Mouse (Mus musculus): ENCODE measurements around the gene Foxp4.
A peak's percentile ranks its signal among the peaks of the same experiment; 100 is the strongest.
"Not testable (repeated sequence)": the region's sequence is repeated elsewhere in the genome, so short reads cannot be mapped to it uniquely, and the experiment has no call there.

Foxp4 gene

DNA sequence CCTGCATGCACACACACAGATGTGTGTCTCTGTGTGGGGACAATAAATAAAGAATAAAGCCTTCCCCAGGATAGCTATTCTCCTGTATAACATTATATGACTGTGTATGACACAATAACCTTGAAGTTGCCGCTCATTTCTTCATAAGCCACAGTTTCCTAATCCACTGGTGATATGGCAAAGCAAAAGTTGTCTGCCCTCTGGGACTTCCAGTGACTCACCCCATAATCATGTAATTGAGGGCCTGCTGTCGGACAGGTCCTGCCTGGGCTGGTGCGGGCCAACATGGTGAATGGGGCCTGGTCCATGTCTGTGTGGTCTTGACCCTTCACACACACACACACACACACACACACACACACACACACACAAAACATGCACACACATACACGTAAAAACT, 70.7 kb downstream of the Foxp4 start:
- no peak for DNase-seq (ENCODE audit: low spot score in 2 of 2)

DNA sequence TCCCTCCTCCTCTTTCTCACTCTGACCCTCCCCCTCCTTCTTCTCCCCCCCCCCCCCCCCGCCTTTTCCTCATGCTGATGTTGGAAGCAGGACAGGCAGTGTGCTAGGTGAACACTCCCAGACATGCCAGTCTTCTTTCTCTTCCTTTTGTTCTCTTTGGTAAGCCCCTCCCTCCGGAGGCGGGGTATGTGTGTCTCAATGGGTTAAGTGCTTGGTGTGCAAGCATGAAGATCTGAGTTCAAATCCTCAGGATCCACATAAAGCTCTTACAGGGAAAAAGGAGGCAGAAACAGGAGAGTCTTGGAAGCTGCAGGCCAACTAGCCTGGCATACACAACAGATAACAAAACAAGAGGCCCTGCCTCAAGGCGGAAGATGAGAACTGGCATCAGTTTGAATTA, 71.1 kb downstream of the Foxp4 start:
- no peak for DNase-seq (ENCODE audit: low spot score in 2 of 2)

DNA sequence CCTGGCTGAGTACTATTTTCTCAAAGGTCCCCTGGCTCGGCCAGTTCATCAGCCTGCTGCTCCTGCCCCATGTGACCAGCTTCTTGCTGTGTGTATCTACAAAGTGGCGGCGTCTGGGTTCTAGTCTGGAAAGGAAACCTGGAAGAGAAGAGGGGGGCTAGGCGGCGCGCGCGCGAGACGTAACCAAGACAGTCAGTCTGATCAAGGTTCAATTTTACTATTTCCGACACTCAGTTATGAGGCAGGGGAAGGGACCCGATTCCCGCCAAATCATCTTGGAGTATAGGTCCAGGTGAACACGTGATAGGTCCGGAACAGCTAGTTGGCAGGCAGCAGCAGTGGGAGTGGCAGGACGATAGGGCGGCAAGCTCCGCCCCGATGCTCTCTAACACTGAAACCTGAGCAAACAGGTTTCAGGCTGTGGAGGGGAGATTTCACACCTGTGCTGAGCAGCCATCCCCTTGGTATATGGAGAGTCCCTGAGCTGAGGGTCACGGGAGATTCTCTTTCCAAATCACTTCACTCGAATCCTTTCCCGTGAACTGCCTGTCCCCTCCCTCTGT, 72.6 kb downstream of the Foxp4 start:
- not testable (repeated sequence) for DNase-seq (ENCODE audit: low spot score in 2 of 2)

DNA sequence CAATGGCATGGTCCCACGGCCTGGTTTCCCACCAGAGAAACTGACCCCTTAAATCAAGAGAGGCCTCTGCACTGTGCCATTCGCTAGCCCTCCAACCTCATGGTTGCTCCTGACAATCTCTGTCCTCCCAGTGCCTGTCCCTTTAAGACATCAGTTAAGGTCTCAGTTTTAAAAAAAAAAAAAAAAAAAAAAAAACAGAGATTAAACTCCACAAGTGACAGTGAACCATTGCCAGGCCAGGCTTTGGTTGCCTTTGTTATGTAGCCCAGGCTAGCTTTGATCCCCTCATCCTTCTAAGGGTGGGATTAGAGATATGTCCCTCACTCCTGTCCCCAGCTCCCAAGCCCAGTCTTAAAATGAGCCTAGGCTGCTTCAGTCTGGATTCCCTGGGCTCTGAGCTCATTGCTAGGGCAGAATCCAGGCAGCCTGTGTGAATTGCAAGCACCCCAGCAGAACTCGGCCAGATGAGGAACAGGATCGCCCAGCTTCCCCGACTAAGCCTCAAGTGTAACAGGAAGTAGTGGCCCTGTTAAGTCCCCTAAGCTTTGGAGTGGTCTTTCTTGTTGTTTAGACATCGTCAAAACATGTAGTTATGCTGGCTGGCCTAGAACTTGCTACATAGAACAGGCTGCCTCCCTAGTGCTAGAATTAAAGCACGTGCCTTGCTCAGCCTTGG, 73.7 kb downstream of the Foxp4 start:
- no peak for DNase-seq (ENCODE audit: low spot score in 2 of 2)

DNA sequence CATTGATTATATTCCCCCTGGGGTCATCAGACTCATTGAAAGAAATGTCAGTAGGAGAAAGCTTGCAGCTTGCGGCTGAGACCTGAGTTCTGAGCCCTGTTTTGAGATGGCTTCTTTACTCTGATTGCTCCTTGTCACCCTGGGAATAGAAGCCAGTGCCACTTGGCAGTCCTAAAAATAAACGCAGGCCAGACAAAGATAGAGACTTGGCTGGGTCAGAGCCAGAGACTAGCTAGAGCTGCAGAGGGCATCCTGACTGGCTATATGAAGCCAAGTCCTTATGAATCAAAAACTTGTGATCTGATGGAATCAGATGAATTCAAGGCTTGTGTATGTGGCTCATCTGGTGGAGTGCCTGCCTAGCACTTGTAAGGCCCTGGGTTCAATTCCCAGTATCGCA, 74.4 kb downstream of the Foxp4 start:
- DNase-seq (ENCODE audit: low spot score in 2 of 2): no peak

DNA sequence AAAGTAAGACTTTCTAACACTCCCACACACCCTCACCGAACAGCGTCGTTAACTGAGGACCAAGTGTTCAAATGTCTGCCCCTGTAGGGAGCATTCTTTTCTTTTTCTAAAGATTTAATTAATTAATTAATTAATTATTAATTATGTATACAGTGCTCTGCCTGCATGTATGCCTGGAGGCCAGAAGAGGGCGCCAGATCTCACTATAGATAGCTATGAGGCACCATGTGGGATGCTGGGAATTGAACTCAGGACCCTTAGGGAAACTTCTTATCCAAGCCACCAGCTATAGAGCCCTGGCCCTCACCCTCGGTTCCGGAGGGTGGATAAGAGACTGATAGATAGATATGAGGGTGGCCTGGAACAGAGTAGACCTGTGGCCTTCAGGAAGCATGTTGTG, 76.5 kb downstream of the Foxp4 start:
- DNase-seq (ENCODE audit: low spot score in 2 of 2): no peak

DNA sequence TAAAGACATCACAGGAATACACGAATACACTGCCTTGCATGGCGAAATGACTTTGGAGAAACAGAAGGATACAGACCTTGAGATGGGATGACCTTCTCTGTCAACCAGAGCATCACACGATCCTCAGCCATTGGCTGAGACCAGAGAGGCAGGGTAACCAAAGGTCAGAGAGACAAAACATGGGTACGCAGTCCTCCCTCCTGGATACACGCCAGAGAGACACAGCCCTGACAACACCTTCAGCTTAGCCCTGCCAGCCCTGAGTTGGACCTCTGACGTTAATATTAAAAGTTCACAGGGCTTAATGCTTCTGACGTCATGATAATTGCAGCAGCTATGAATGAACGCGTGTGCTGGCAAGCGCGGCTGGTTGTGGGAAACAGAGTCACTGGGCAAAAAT, 78.8 kb downstream of the Foxp4 start:
- no peak for DNase-seq (ENCODE audit: low spot score in 2 of 2)

DNA sequence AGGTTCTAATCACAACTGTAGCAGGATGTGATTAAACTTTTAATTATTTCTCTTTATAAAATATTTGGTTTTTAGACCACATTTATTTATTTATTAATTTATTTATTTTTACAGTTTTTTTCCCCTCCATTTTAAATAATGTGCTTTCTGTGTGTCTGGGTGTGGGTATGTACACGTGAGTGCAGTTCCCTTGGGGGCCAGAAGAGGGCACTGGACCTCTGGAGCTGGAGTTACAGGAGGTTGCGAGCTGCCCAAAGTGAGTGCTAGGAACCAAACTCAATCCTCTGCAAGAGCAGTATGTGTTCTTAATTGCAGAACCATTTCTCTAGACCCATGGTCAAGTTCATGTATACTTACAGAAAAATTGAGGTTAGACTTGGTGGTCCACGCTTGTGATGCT, 81.0 kb downstream of the Foxp4 start:
- DNase-seq (ENCODE audit: low spot score in 2 of 2): no peak

DNA sequence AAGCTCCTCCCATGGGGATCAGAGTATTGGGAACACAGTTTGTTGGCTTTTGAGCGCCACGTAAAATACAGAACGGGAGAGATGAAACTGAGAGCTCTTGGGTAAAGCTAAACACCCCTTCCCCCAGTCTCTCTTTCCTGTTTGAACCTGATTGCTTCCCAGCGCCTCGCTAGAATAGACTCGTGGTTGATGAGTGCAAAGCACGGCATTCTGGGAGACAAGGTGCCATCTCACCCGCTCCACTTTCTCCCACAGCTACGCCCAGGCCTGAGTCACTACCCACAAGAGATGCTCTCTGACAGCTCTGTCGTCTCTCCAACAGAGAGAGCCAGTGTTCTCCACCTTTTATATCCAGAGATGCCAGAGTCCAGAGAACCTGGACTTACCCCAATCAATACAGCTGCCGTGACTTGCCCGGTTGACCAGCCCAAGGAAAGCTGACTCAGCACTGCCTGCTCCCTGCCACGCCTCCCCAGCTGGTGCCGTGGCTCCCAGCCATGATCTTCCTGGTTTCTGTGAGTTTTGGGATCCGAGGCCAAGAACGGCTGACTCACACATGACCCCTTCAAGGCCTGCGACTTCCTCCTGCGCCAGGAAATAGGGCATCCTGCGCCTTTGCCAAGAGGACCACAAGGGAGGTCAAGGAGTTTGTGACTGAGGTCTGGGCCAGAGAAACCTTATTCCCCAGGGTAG, 82.4 kb downstream of the Foxp4 start:
- DNase-seq (ENCODE audit: low spot score in 2 of 2): peak in 1 of 2 experiments; percentile 17

DNA sequence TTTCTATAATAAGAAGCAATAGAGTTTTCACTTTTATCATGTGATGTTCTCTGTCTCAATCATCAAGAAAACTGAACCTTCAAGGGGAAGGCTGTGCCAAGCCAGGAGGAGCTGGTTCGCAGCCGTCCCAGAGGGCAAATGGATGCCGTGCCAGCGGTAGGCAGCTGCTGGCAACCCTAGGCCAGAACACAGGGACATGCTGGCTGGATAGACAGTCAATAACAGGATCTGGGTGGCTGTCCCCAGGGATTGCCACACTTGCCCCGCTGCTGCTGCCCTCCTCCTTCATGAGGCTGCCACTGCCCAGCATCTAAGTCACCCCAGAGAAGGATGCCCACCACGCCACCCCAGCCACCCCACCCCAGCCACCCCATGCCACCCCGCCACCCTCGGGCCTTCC, 82.9 kb downstream of the Foxp4 start:
- DNase-seq (ENCODE audit: low spot score in 2 of 2): no peak

DNA sequence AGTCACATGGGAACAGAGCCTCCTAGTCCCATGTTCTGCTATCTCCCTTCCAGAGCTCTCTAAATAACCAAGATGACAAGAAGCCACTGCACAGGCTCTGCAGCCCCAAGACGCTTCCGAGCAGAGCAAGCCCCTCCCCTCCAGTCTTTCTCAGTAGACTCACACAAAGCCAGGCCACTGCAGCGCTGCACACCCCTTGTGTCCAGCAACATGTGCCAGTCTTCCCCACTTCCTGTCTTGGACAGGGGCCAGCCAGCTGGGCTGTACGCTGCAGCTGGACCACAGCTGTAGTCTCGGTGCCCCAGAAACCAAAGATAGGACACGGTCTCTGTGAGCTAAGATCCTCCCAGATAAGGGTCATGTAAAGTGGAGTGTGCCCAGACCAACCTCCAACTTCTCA, 86.6 kb downstream of the Foxp4 start:
- DNase-seq (ENCODE audit: low spot score in 2 of 2): no peak

DNA sequence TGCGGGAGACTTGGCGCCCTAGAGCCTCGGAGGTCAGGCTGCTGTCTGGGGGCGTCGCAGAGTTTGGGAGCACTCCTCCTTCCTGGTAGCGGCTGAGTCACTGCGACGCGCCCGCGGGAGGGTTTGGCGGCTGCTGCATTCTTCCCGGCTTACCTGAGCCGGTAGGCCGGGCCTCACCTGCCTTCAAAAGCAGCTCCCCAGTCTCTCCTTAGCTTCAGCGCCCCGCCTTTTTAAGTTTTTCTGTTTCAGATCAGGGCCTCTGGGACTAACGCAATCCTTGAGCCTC, 90.0 kb downstream of the Foxp4 start, which contains the start of gene Mdfi:
TSS of gene Mdfi (minus strand) at position 210 of the 286 bp plus-strand sequence.
- DNase-seq (ENCODE audit: low spot score in 2 of 2): no peak

DNA sequence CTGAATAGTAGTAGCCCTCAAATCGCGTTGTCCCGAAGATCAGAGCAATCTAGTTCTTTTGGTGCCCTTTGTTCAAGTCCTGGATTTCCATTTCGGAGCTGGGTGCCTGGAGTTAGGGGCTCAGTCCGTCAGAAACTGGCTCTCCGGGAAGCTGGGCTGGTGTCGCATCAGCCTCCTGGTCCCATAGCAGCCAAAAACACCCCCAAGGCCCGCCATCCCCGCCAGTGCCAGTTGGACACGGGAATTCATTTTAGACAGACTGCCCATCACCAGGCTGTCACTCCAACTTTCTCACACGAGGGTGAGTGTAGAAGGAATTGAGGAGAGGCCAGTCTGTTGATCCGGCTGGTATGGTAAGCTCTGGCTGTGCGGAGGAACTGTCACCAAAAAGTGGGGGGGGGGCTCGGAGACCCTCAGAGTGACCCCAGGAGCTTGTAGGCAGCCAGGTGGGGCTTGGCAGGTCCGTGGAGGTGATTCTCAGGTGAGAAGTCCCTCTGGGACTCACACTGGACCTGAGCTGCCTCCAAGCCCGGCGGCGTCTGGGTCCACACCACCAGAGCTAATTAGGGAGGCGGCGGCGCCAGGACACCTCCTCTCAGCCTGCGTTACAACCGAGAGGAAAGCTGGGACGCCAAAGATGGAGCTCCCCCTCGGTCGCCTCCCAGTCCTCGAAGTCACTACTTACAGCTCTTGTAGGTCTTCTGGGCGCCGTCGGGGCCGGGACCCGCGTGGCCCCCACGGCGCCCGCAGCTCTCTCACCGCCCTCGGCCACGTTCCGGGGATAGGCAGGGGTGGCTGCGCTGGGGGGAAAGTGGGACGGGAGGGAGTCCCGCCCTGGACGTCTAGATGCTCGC, 90.6 kb downstream of the Foxp4 start:
- DNase-seq (ENCODE audit: low spot score in 2 of 2): no peak

DNA sequence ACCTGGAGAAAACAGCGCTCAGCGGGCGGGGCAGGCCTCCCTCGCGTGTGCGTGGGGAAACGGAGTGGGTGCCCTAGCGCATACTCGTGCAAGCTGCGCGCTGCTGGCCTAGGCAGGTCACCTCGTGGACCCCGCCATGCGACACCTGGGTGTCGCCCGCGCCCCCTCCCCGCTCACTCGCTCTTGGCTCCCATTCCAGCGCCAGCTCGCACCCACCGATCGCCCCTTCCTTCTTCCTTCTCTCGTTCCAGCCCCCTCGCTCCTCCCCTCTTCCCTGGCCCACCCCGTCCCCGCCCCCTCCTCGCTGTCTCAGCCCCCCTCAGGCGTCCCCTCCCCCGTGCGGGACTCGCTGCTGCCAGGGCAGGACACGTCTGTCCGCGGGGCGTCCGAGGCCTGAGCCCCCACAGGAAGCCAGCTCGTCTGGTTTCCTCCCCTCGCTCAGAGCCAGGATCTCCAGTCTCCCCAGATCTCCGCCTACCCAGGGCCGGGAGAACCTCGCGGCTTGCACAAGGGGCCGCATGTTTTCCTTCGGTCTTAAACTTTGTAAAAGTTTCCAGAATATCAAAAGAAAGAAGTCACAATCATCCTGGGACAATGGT, 91.3 kb downstream of the Foxp4 start:
- DNase-seq (ENCODE audit: low spot score in 2 of 2): no peak

DNA sequence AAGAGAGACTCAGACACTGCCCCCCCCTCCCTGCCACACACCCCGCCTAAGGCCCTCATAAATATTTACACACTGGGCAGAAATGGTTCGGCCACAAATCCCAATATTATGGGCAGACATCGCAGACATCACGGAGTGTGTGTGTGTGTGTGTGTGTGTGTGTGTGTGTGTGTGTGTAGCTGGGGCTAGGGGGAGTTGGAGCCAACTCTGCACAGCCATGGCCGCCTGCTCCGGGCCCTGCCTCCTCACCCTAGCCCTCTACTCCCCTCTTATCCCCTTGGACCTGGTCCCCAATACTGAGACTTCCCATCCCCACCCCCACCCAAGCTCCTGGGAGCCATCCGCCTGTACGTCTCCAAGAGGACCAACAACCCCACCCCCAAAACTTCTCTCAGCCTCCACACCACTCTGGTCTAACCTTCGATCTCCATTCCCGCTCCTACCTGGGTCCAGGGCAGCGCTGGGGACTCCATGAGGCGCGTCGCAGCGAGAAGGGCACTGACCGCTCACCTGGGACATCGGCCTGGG, 91.9 kb downstream of the Foxp4 start:
- no peak for DNase-seq (ENCODE audit: low spot score in 2 of 2)

DNA sequence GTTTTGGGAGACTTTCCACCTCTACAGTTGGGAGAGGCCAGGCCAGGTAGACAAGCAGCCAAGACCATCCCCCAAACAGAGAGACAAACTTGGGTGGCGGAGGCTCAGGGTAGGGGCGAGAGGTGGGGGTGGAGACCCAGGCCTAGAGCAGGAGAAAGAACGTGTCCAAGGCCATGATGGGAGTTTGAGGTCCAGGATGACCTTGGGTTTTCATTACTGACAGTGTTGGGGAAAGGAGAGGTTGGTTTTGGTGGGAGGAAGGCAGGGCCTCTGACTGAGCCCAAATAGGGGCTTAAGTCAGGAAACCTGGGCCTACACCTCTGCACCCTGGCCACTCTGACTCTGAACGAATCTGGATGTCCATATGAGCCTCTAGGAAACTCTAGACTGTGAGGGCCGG, 92.7 kb downstream of the Foxp4 start:
- no peak for DNase-seq (ENCODE audit: low spot score in 2 of 2)

DNA sequence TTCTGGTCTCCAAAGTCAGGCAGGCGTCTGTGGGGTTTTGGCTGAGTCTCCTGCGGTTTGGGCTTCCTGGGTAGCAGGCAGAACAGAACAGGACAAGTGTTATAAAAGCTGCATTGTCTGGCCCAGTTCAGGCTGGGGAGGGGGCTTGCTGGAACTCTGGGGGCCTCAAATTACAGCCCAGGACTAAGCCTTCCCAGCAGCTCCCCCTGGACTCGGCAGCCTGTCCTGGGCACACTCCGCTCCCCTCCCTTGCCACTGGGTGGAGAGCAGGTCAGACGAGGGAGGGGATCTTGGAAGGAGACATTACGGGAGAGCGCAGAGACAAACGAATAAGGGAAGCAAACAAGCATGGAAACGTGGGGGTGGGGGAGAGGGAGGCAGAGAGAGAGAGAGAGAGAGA, 93.3 kb downstream of the Foxp4 start:
- no peak for DNase-seq (ENCODE audit: low spot score in 2 of 2)

DNA sequence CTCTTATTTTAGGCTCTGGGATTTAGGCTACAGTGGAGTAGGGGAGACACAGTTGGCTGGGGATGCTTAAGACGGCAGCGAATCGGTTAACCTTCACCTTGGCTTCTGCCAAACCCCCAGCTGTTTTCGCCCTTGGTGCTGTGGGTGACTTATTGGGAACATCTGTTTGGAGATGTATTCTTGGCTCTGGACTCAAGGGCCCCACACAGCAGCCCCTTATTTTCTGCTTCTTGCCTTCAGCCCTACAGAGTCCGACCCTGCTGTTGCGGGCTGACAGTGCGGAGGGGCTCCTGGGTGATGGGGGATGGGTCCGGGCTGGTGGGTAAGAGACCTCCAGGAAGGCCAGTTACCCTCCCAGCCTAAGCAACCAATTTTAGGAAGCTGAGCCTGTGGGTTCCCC, 103.1 kb downstream of the Foxp4 start:
- no peak for DNase-seq (ENCODE audit: low spot score in 2 of 2)

DNA sequence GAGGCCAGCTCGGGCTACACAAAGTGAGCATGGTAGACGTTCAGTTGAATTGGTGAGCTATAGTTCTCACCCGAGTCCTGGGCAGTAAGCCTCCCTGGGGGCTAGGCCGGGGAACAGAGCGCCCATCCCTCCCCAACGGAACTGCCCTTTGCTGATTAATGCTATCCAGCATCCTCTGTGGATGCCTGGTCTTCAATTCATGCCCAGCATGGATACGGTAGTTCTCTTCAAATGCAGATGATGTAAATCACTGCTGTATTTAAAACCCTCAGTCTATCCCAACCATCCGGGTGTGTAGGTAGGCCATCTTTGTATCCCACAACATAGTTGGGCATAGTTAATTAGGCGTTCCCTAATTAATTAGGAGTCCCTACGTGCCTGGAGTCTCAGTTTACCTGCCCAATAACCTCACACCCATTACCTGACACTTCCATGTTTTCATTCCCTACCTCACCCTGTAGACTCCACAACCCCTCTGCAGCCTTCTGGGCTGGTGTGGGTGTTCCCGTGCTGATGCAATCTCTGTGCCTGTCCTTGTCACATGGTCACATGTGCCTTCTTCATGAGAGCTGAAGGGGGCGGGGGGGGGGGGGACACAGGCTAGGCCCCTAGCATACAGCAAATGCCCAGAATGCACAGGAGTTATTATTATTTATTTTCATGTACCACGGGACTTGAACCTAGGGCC, 106.3 kb downstream of the Foxp4 start:
- no peak for DNase-seq (ENCODE audit: low spot score in 2 of 2)

All from left cerebral cortex, adult 9 months (tissue).